Mouse (Mus musculus) intestine, embryonic 16.5 days (tissue): ENCODE data around the gene Maco1. TPM values are rescaled to one million over a fixed set of nuclear protein-coding genes. Genes with fewer than 3 reads are reported as not detected.

ENCODE experiments used
- ATAC-seq: fragments of 200-750 bp; cut with Nextera tagmentation; 2 replicates; pipeline ENCODE4 v1.8.0; 2017; ENCODE audit warnings: moderate TSS enrichment, moderate library complexity
- H3K27ac ChIP-seq: fragments of 300-500 bp; sonication (generic); 2 replicates; pipeline ENCODE4 v1.5.1; 2014; ENCODE audit warnings: mild to moderate bottlenecking, low read length
- H3K27me3 ChIP-seq: fragments of 300-500 bp; sonication (generic); replicated peaks from 2 replicates; pipeline ENCODE4 v1.6.1; 2014; ENCODE audit warnings: low read length, control low read depth, mixed read lengths; ENCODE audit not compliant: control insufficient read depth, insufficient read depth
- H3K36me3 ChIP-seq: fragments of 300-500 bp; sonication (generic); 2 replicates; pipeline ENCODE4 v1.6.1; 2014; ENCODE audit warnings: low read length, control low read depth; ENCODE audit not compliant: control insufficient read depth, insufficient read depth
- H3K4me1 ChIP-seq: fragments of 300-500 bp; sonication (generic); 2 replicates; pipeline ENCODE4 v1.6.1; 2014; ENCODE audit warnings: low read length, control low read depth, mixed read lengths; ENCODE audit not compliant: control insufficient read depth, insufficient read depth
- H3K4me2 ChIP-seq: fragments of 300-500 bp; sonication (generic); 2 replicates; pipeline ENCODE4 v1.6.1; 2014; ENCODE audit warnings: low read depth, low read length, control low read depth
- H3K4me3 ChIP-seq: fragments of 300-500 bp; sonication (generic); 2 replicates; pipeline ENCODE4 v1.5.1; 2014; ENCODE audit warnings: mild to moderate bottlenecking, low read length
- H3K9ac ChIP-seq: fragments of 300-500 bp; sonication (generic); 2 replicates; pipeline ENCODE4 v1.6.1; 2014; ENCODE audit warnings: low read depth, low read length
- H3K9me3 ChIP-seq: fragments of 300-500 bp; sonication (generic); 2 replicates; pipeline ENCODE4 v1.6.1; 2016; ENCODE audit warnings: low read length, control low read depth; ENCODE audit not compliant: control insufficient read depth
- WGBS: fragments of 180-500 bp; shearing (Covaris S2); extraction: QIAGEN DNeasy Blood & Tissue Kit; methylation state at CpG from one replicate; pipeline ENCODE4 v1.1.7; 2014; 5-methylcytosine and 5-hydroxymethylcytosine counted together
- polyA plus RNA-seq: library from polyadenylated mRNA; unstranded; fragments of >200 nt; fragmentation: Nextera tagmentation; extraction: Ambion mirVana; gene quantifications from 2 replicates; pipeline ENCODE4 v1.2.1, GENCODE M21; 2015

Gene Maco1
- polyA plus RNA-seq, 1 experiment from 2014 or later = 25.7 TPM

- Histone ChIP-seq H3K27ac (no peak overlapping the region), H3K4me2 (no peak overlapping the region), H3K36me3 (no peaks in the 10 kb centered on the region), H3K4me3 (no peak overlapping the region), H3K4me1 (peaks cover 8% of the 10 kb centered on the region), H3K9ac (no peak overlapping the region), H3K9me3 (no peaks in the 10 kb centered on the region), H3K27me3 (peaks cover 2% of the 10 kb centered on the region; the same call in 1 of the 2 replicates)
- ATAC-seq = no peak
- 80% methylated on average over 5 of the region's 5 CpGs for WGBS
Observed at GRCm38 (mm10) chr4:134865789-134866188, 12.6 kb upstream of the Maco1 start.

GRCm38 (mm10) chr4:134865340-134865739 is 12.2 kb upstream of the Maco1 start:
- Histone ChIP-seq H3K4me3 (no peak overlapping the region), H3K4me1 (peaks cover 8% of the 10 kb centered on the region), H3K4me2 (no peak overlapping the region), H3K9ac (no peak overlapping the region), H3K27ac (no peak overlapping the region), H3K36me3 (no peaks in the 10 kb centered on the region), H3K9me3 (no peaks in the 10 kb centered on the region), H3K27me3 (peaks cover 2% of the 10 kb centered on the region; the same call in 1 of the 2 replicates)
- WGBS = 60% methylated on average over 6 of the region's 6 CpGs
- ATAC-seq = peak; percentile 47; the same call in 1 of the 2 replicates

- WGBS = 66% methylated on average over 14 of the region's 14 CpGs
- H3K27ac ChIP-seq = no peak within 1 kb of the TSS
- H3K9ac ChIP-seq = no peak within 1 kb of the TSS
- peak; percentile 63; the same call in 1 of the 2 replicates for ATAC-seq
- no peak within 1 kb of the TSS for H3K4me2 ChIP-seq
- H3K36me3 ChIP-seq = no peaks in the 10 kb centered on the region
- peaks cover 2% of the 10 kb centered on the region; the same call in 1 of the 2 replicates for H3K4me1 ChIP-seq
- no peak within 1 kb of the TSS for H3K4me3 ChIP-seq
- H3K9me3 ChIP-seq = no peaks in the 10 kb centered on the region
- H3K27me3 ChIP-seq = peaks cover 2% of the 10 kb centered on the region; the same call in 1 of the 2 replicates
Observed at GRCm38 (mm10) chr4:134863937-134864729, 11.0 kb upstream of the Maco1 start, which contains the start of gene Rhd. Gene Rhd (plus strand): TSS chr4:134864536.

GRCm38 (mm10) chr4:134862996-134863395 is 9.9 kb upstream of the Maco1 start:
- Histone ChIP-seq H3K27ac (no peak overlapping the region), H3K4me3 (no peak overlapping the region), H3K4me1 (peaks cover 2% of the 10 kb centered on the region; the same call in 1 of the 2 replicates), H3K4me2 (no peak overlapping the region), H3K27me3 (0 out of 2 replicates have a peak, but pooled peaks cover 2% of the 10 kb centered on the region), H3K36me3 (no peaks in the 10 kb centered on the region), H3K9me3 (no peaks in the 10 kb centered on the region), H3K9ac (no peak overlapping the region)
- no peak for ATAC-seq
- WGBS = 73% methylated on average over 7 of the region's 7 CpGs

- H3K27me3 ChIP-seq = no peaks in the 10 kb centered on the region
- H3K36me3 ChIP-seq = no peaks in the 10 kb centered on the region
- H3K9ac ChIP-seq = no peak overlapping the region
- H3K9me3 ChIP-seq = no peaks in the 10 kb centered on the region
- ATAC-seq = no peak
- 71% methylated on average over 6 of the region's 6 CpGs for WGBS
- no peak overlapping the region for H3K4me2 ChIP-seq
- H3K4me1 ChIP-seq = peaks cover 2% of the 10 kb centered on the region; the same call in 1 of the 2 replicates
- no peak overlapping the region for H3K4me3 ChIP-seq
- no peak overlapping the region for H3K27ac ChIP-seq
Observed at GRCm38 (mm10) chr4:134861884-134862283, 8.7 kb upstream of the Maco1 start.

GRCm38 (mm10) chr4:134858494-134858893 is 5.3 kb upstream of the Maco1 start:
- WGBS = 88% methylated on average over 4 of the region's 4 CpGs
- H3K9ac ChIP-seq = no peak overlapping the region
- no peaks in the 10 kb centered on the region for H3K27me3 ChIP-seq
- no peaks in the 10 kb centered on the region for H3K36me3 ChIP-seq
- no peak overlapping the region for H3K4me2 ChIP-seq
- H3K4me3 ChIP-seq = no peak overlapping the region
- no peak for ATAC-seq
- no peaks in the 10 kb centered on the region for H3K9me3 ChIP-seq
- H3K4me1 ChIP-seq = peaks cover 2% of the 10 kb centered on the region; the same call in 1 of the 2 replicates
- no peak overlapping the region for H3K27ac ChIP-seq

- 40% methylated on average over 5 of the region's 5 CpGs for whole genome bisulfite sequencing
- H3K36me3 ChIP-seq = no peaks in the 10 kb centered on the region
Observed at GRCm38 (mm10) chr4:134856501-134856900, 3.4 kb upstream of the Maco1 start.

GRCm38 (mm10) chr4:134856056-134856455 is 2.9 kb upstream of the Maco1 start:
- no peak for ATAC-seq
- H3K9ac ChIP-seq = no peak overlapping the region
- no peak overlapping the region for H3K4me2 ChIP-seq
- peaks cover 11% of the 10 kb centered on the region for H3K4me1 ChIP-seq
- no peaks in the 10 kb centered on the region for H3K36me3 ChIP-seq
- 48% methylated on average over 5 of the region's 5 CpGs for WGBS
- H3K27ac ChIP-seq = no peak overlapping the region
- no peaks in the 10 kb centered on the region for H3K9me3 ChIP-seq
- no peaks in the 10 kb centered on the region for H3K27me3 ChIP-seq
- no peak overlapping the region for H3K4me3 ChIP-seq

More at GRCm38 (mm10) chr4:134856501-134856900, 3.4 kb upstream of the Maco1 start:
- Histone ChIP-seq H3K27ac (no peak overlapping the region), H3K9ac (no peak overlapping the region), H3K4me1 (peaks cover 8% of the 10 kb centered on the region), H3K4me2 (no peak overlapping the region), H3K4me3 (no peak overlapping the region), H3K27me3 (no peaks in the 10 kb centered on the region), H3K9me3 (no peaks in the 10 kb centered on the region)
- ATAC-seq = no peak

- Histone ChIP-seq H3K9me3 (no peaks in the 10 kb centered on the region), H3K4me3 (no peak overlapping the region), H3K36me3 (no peaks in the 10 kb centered on the region), H3K9ac (no peak overlapping the region), H3K27ac (no peak overlapping the region), H3K4me1 (peaks cover 13% of the 10 kb centered on the region), H3K4me2 (no peak overlapping the region), H3K27me3 (no peaks in the 10 kb centered on the region)
- ATAC-seq = no peak
- WGBS = 55% methylated on average over 3 of the region's 3 CpGs
Observed at GRCm38 (mm10) chr4:134855371-134855770, 2.2 kb upstream of the Maco1 start.
